10 mouse cellular contexts compared by ENCODE assay signal in genomic region chr19:12012615-12013014, GRCm38 (mm10). TPM values are rescaled to one million over a fixed set of nuclear protein-coding genes. Genes with fewer than 3 reads are reported as not detected.
DNase-seq lines count a peak whose midpoint lies in the region; ATAC-seq and TF ChIP-seq lines count a peak whose summit lies in the region.
"Had no signal": no experiment of that assay in that cellular context is flagged by ENCODE, and none has a peak within 500 bp of the region (broad histone marks: within the 10 kb centered on the region; RNA-seq: fewer than 3 reads in every experiment).

No protein-coding gene starts in this region.

- H3K9ac ChIP-seq in ES-Bruce4 (ENCODE audit: low read depth, poor library complexity, severe bottlenecking), result peak overlapping the region; percentile 77
- H3K9ac ChIP-seq in heart, postnatal 0 days (replicated peaks; ENCODE audit: low read depth, low read length), result peak overlapping the region; percentile 57
- peak overlapping the region; percentile 52 for H3K9ac ChIP-seq in liver, postnatal 0 days (replicated peaks)

- TF ChIP-seq CTCF in ES-Bruce4 (IDR thresholded peaks at IDR 0.05; ENCODE audit: low read depth, low read length), result no peak
- no peak for TF ChIP-seq CTCF in heart, postnatal 0 days (IDR thresholded peaks at IDR 0.05; ENCODE audit: low read depth)
- no peak for TF ChIP-seq CTCF in liver, postnatal 0 days (IDR thresholded peaks at IDR 0.05; ENCODE audit: low read depth)

- no peaks in the 10 kb centered on the region for H3K27me3 ChIP-seq in heart, embryonic 10.5 days (ENCODE audit: insufficient read depth, poor library complexity, severe bottlenecking)
- no peaks in the 10 kb centered on the region for H3K27me3 ChIP-seq in ES-Bruce4 (ENCODE audit: control insufficient read depth, insufficient read depth, low read length, poor library complexity, severe bottlenecking)
- no peaks in the 10 kb centered on the region for H3K27me3 ChIP-seq in heart, postnatal 0 days (ENCODE audit: control insufficient read depth, insufficient read depth, low read length)
- H3K27me3 ChIP-seq in liver, postnatal 0 days (ENCODE audit: insufficient read depth, low read length), result no peaks in the 10 kb centered on the region

- WGBS in heart, embryonic 10.5 days, result 1% methylated on average over 10 of the region's 10 CpGs
- under 1% methylated on average over 10 of the region's 10 CpGs for WGBS in heart, postnatal 0 days
- WGBS in liver, postnatal 0 days (ENCODE audit: insufficient replicate concordance), result under 1% methylated on average over 10 of the region's 10 CpGs

- H3K9me3 ChIP-seq in heart, embryonic 10.5 days, result no peaks in the 10 kb centered on the region
- H3K9me3 ChIP-seq in ES-Bruce4 (replicated peaks; ENCODE audit: control insufficient read depth, insufficient read depth, low read length, poor library complexity, severe bottlenecking), result no peaks in the 10 kb centered on the region
- no peaks in the 10 kb centered on the region for H3K9me3 ChIP-seq in heart, postnatal 0 days (replicated peaks; ENCODE audit: control insufficient read depth, low read length)
- no peaks in the 10 kb centered on the region for H3K9me3 ChIP-seq in liver, postnatal 0 days (ENCODE audit: low read length)

- peak overlapping the region; percentile 92 for H3K4me2 ChIP-seq in heart, postnatal 0 days (ENCODE audit: low read depth, low read length)
- H3K4me2 ChIP-seq in liver, postnatal 0 days (ENCODE audit: low read depth, low read length), result peak overlapping the region; percentile 84

- no peaks in the 10 kb centered on the region for H3K36me3 ChIP-seq in heart, embryonic 10.5 days
- no peaks in the 10 kb centered on the region for H3K36me3 ChIP-seq in ES-Bruce4 (ENCODE audit: control insufficient read depth, insufficient read depth, low read length, poor library complexity, severe bottlenecking)
- H3K36me3 ChIP-seq in heart, postnatal 0 days (replicated peaks; ENCODE audit: control insufficient read depth, insufficient read depth, low read length), result no peaks in the 10 kb centered on the region
- no peaks in the 10 kb centered on the region for H3K36me3 ChIP-seq in liver, postnatal 0 days (replicated peaks; ENCODE audit: insufficient read depth, low read length)

- H3K4me1 ChIP-seq in heart, embryonic 10.5 days, result peaks cover 10% of the 10 kb centered on the region; the same call in 1 of the 2 replicates
- H3K4me1 ChIP-seq in ES-Bruce4 (ENCODE audit: control insufficient read depth, insufficient read depth, low read length), result peaks cover 2% of the 10 kb centered on the region
- 0 out of 2 replicates have a peak, but pooled peaks cover 3% of the 10 kb centered on the region for H3K4me1 ChIP-seq in heart, postnatal 0 days (ENCODE audit: control insufficient read depth, insufficient read depth)
- peaks cover 7% of the 10 kb centered on the region for H3K4me1 ChIP-seq in liver, postnatal 0 days (ENCODE audit: insufficient read depth)

- TF ChIP-seq EP300 in ES-Bruce4 (IDR thresholded peaks at IDR 0.05; ENCODE audit: insufficient read depth, low read depth, low read length), result no peak
- no peak for TF ChIP-seq EP300 in heart, postnatal 0 days (IDR thresholded peaks at IDR 0.05; ENCODE audit: low read depth)
- TF ChIP-seq EP300 in liver, postnatal 0 days (IDR thresholded peaks at IDR 0.05; ENCODE audit: low read depth), result no peak

- DNase-seq in heart, embryonic 10.5 days (ENCODE audit: low spot score), result no peak
- DNase-seq in heart, adult 9 months (ENCODE audit: low spot score in 2 of 2), result no peak
- no peak for DNase-seq in heart, postnatal 0 days (ENCODE audit: low spot score)
- no peak for DNase-seq in liver, postnatal 0 days
- no peak for DNase-seq in adrenal gland, postnatal 14 days
- no peak for DNase-seq in c-Kit-positive CD71-positive TER-119-positive erythroid progenitor cells, embryonic 14.5 days (ENCODE audit: low spot score)

- H3K27ac ChIP-seq in heart, embryonic 10.5 days, result peak overlapping the region; percentile 77; the same call in 1 of the 2 replicates
- H3K27ac ChIP-seq in ES-Bruce4 (ENCODE audit: insufficient read depth, low read length), result no peak overlapping the region
- H3K27ac ChIP-seq in heart, postnatal 0 days (ENCODE audit: low read depth), result peak overlapping the region; percentile 51; the same call in 1 of the 2 replicates
- peak overlapping the region; percentile 94 for H3K27ac ChIP-seq in liver, postnatal 0 days (ENCODE audit: low read depth)

- TF ChIP-seq POLR2A in ES-Bruce4 (IDR thresholded peaks at IDR 0.05; ENCODE audit: insufficient read depth, low read length), result no peak

- peak overlapping the region; percentile 71 for H3K4me3 ChIP-seq in heart, embryonic 10.5 days
- H3K4me3 ChIP-seq in ES-Bruce4 (ENCODE audit: low read depth, low read length), result peak overlapping the region; percentile 50
- peak overlapping the region; percentile 59 for H3K4me3 ChIP-seq in heart, postnatal 0 days (ENCODE audit: low read depth, low read length)
- H3K4me3 ChIP-seq in liver, postnatal 0 days (ENCODE audit: low read depth, low read length), result peak overlapping the region; percentile 62

- no peak for ATAC-seq in heart, postnatal 0 days (ENCODE audit: insufficient read depth, low read depth)
- ATAC-seq in liver, postnatal 0 days, result no peak
- ATAC-seq in erythroid progenitor cell, adult 5-6 weeks (replicated peaks; ENCODE audit: low FRiP score, poor library complexity, severe bottlenecking), result no peak

RNA-seq across cellular contexts. Expression of gene Olfr1423, which starts 28.5 kb away (rescaled TPM):
- 0.05 TPM in 1 of 2 replicates, not detected in the other for polyA plus RNA-seq in heart, embryonic 10.5 days (2016; fragmentation: Nextera tagmentation; extraction: Ambion mirVana)
- polyA plus RNA-seq in ES-Bruce4 (2011; ENCODE audit: insufficient read depth, insufficient read length, low read depth, missing spikeins), result 0.10 TPM in 1 of 2 replicates, not detected in the other
- total RNA-seq in heart, postnatal 0 days (2014; rRNA removed; ENCODE audit: low replicate concordance), result not detected in 2 replicates
- polyA plus RNA-seq in heart, postnatal 0 days (2015; fragmentation: Nextera tagmentation; extraction: Ambion mirVana), result not detected in 2 replicates
- not detected in 2 replicates for polyA plus RNA-seq in liver, postnatal 0 days (2015; fragmentation: Nextera tagmentation; extraction: Ambion mirVana)
- not detected in 2 replicates for total RNA-seq in adrenal gland, postnatal 14 days (2021)
- total RNA-seq in erythroid progenitor cell, adult 5-6 weeks (2015; ENCODE audit: low replicate concordance), result not detected in 2 replicates
- total RNA-seq in erythroid progenitor cell, adult 5-6 weeks (2017; ENCODE audit: low replicate concordance), result not detected in 2 replicates
- total RNA-seq: layer of hippocampus, postnatal 36 days had no signal
- polyA plus RNA-seq: testis, adult 2 months had no signal

RNA-seq across cellular contexts. Expression of gene Osbp, which starts 46.9 kb away (rescaled TPM):
- polyA plus RNA-seq in heart, embryonic 10.5 days (2016; fragmentation: Nextera tagmentation; extraction: Ambion mirVana), result 4.7 and 5.8 TPM in 2 replicates
- polyA plus RNA-seq in ES-Bruce4 (2011; ENCODE audit: insufficient read depth, insufficient read length, low read depth, missing spikeins), result 28.3 and 31.5 TPM in 2 replicates
- total RNA-seq in heart, postnatal 0 days (2014; rRNA removed; ENCODE audit: low replicate concordance), result 32.7 and 43.2 TPM in 2 replicates
- 4.7 and 5.1 TPM in 2 replicates for polyA plus RNA-seq in heart, postnatal 0 days (2015; fragmentation: Nextera tagmentation; extraction: Ambion mirVana)
- polyA plus RNA-seq in liver, postnatal 0 days (2015; fragmentation: Nextera tagmentation; extraction: Ambion mirVana), result 2.6 and 2.7 TPM in 2 replicates
- 63.9 and 65.6 TPM in 2 replicates for total RNA-seq in adrenal gland, postnatal 14 days (2021)
- total RNA-seq in erythroid progenitor cell, adult 5-6 weeks (2015; ENCODE audit: low replicate concordance), result 23.5 and 34.6 TPM in 2 replicates
- 32.1 and 32.3 TPM in 2 replicates for total RNA-seq in erythroid progenitor cell, adult 5-6 weeks (2017; ENCODE audit: low replicate concordance)

RNA-seq across cellular contexts. Expression of gene Olfr1424, which starts 49.9 kb away (rescaled TPM):
- not detected in 2 replicates for polyA plus RNA-seq in heart, embryonic 10.5 days (2016; fragmentation: Nextera tagmentation; extraction: Ambion mirVana)
- not detected in 2 replicates for polyA plus RNA-seq in ES-Bruce4 (2011; ENCODE audit: insufficient read depth, insufficient read length, low read depth, missing spikeins)
- not detected in 2 replicates for total RNA-seq in heart, postnatal 0 days (2014; rRNA removed; ENCODE audit: low replicate concordance)
- not detected in 2 replicates for polyA plus RNA-seq in heart, postnatal 0 days (2015; fragmentation: Nextera tagmentation; extraction: Ambion mirVana)
- polyA plus RNA-seq in liver, postnatal 0 days (2015; fragmentation: Nextera tagmentation; extraction: Ambion mirVana), result not detected in 2 replicates
- total RNA-seq in adrenal gland, postnatal 14 days (2021), result not detected in 2 replicates
- total RNA-seq in erythroid progenitor cell, adult 5-6 weeks (2015; ENCODE audit: low replicate concordance), result not detected in 2 replicates
- not detected in 2 replicates for total RNA-seq in erythroid progenitor cell, adult 5-6 weeks (2017; ENCODE audit: low replicate concordance)
- total RNA-seq: layer of hippocampus, postnatal 36 days had no signal
